Comparison of ENCODE assay signal across 10 mouse cellular contexts in genomic region chr10:87586696-87587095, GRCm38 (mm10).
DNase-seq lines count a peak whose midpoint lies in the region; ATAC-seq lines count a peak whose summit lies in the region.
"Had no signal": no experiment of that assay in that cellular context is flagged by ENCODE, and none has a peak within 500 bp of the region (broad histone marks: within the 10 kb centered on the region; RNA-seq: fewer than 3 reads in every experiment).

No protein-coding gene starts in this region.

- no peak overlapping the region for H3K27ac ChIP-seq in intestine, embryonic 14.5 days (ENCODE audit: low read depth)
- no peak overlapping the region for H3K27ac ChIP-seq in intestine, embryonic 16.5 days (ENCODE audit: low read length)
- H3K27ac ChIP-seq: hindbrain, embryonic 14.5 days had no signal

- H3K9me3 ChIP-seq in intestine, embryonic 14.5 days (ENCODE audit: control insufficient read depth, low read length) = no peaks in the 10 kb centered on the region
- no peaks in the 10 kb centered on the region for H3K9me3 ChIP-seq in intestine, embryonic 16.5 days (ENCODE audit: control insufficient read depth, low read length)

- H3K4me2 ChIP-seq in intestine, embryonic 14.5 days (ENCODE audit: low read length) = no peak overlapping the region
- no peak overlapping the region for H3K4me2 ChIP-seq in intestine, embryonic 16.5 days (ENCODE audit: low read depth, low read length)
- H3K4me2 ChIP-seq: hindbrain, embryonic 14.5 days had no signal

- H3K4me1 ChIP-seq in intestine, embryonic 14.5 days (replicated peaks; ENCODE audit: control insufficient read depth, insufficient read depth, low read length) = no peaks in the 10 kb centered on the region
- no peaks in the 10 kb centered on the region for H3K4me1 ChIP-seq in intestine, embryonic 16.5 days (ENCODE audit: control insufficient read depth, insufficient read depth, low read length)

- no peaks in the 10 kb centered on the region for H3K27me3 ChIP-seq in intestine, embryonic 14.5 days (replicated peaks; ENCODE audit: control insufficient read depth, insufficient read depth, low read length)
- H3K27me3 ChIP-seq in intestine, embryonic 16.5 days (replicated peaks; ENCODE audit: control insufficient read depth, insufficient read depth, low read length) = no peaks in the 10 kb centered on the region

- no peaks in the 10 kb centered on the region for H3K36me3 ChIP-seq in intestine, embryonic 14.5 days (ENCODE audit: control insufficient read depth, insufficient read depth, low read length)
- H3K36me3 ChIP-seq in intestine, embryonic 16.5 days (ENCODE audit: control insufficient read depth, insufficient read depth, low read length) = no peaks in the 10 kb centered on the region

- no peak overlapping the region for H3K4me3 ChIP-seq in intestine, embryonic 14.5 days (ENCODE audit: low read depth, low read length)
- H3K4me3 ChIP-seq in intestine, embryonic 16.5 days (ENCODE audit: low read length) = no peak overlapping the region

- WGBS in intestine, embryonic 14.5 days = 73% methylated on average over 1 of the region's 1 CpGs
- 75% methylated on average over 1 of the region's 1 CpGs for WGBS in intestine, embryonic 16.5 days

- ATAC-seq in intestine, embryonic 14.5 days (replicated peaks; ENCODE audit: low FRiP score, low TSS enrichment, low read depth) = no peak
- ATAC-seq in intestine, embryonic 16.5 days = no peak
- ATAC-seq in activated CD4-positive, CD25-positive, alpha-beta regulatory T cell, adult 4 months = no peak
- ATAC-seq: Patski had no signal

- DNase-seq in intestine, embryonic 14.5 days (ENCODE audit: low spot score) = peak; percentile 77
- peak; percentile 2 for DNase-seq in A20 (ENCODE audit: low read depth, low spot score)
- DNase-seq in adrenal gland, adult 8-10 months = peak; percentile 78
- peak; percentile 54 to 64 for DNase-seq in kidney, postnatal 25 days
- no peak for DNase-seq in spleen, adult 18-20 months
- DNase-seq in cerebellum, postnatal 4 days (ENCODE audit: low spot score in 2 of 2) = no peak

- no peak overlapping the region for H3K9ac ChIP-seq in intestine, embryonic 14.5 days (ENCODE audit: low read length)
- H3K9ac ChIP-seq in intestine, embryonic 16.5 days (ENCODE audit: low read depth, low read length) = no peak overlapping the region
- H3K9ac ChIP-seq: hindbrain, embryonic 14.5 days had no signal

Comparison
In these comparisons a context has a peak if more than half of its experiments do, and no peak if none do; other contexts are left out.
1. DNase-seq: peak in intestine, embryonic 14.5 days (single experiment), A20 (single experiment), adrenal gland, adult 8-10 months (single experiment) and kidney, postnatal 25 days (2 of 2); none in spleen, adult 18-20 months (0 of 2) and cerebellum, postnatal 4 days (0 of 2).